Mouse (Mus musculus) CH12F3 (cell line): ENCODE results near the gene Olig1.

Experiments
- in situ Hi-C: fragments of 300-500 bp; cut with MboI; formaldehyde crosslinking; loops from 2 replicates; pipeline ENCODE4 v1.14.3; 2020; ENCODE audit warnings: low sequenced_read_pairs

The Olig1 gene

DNA sequence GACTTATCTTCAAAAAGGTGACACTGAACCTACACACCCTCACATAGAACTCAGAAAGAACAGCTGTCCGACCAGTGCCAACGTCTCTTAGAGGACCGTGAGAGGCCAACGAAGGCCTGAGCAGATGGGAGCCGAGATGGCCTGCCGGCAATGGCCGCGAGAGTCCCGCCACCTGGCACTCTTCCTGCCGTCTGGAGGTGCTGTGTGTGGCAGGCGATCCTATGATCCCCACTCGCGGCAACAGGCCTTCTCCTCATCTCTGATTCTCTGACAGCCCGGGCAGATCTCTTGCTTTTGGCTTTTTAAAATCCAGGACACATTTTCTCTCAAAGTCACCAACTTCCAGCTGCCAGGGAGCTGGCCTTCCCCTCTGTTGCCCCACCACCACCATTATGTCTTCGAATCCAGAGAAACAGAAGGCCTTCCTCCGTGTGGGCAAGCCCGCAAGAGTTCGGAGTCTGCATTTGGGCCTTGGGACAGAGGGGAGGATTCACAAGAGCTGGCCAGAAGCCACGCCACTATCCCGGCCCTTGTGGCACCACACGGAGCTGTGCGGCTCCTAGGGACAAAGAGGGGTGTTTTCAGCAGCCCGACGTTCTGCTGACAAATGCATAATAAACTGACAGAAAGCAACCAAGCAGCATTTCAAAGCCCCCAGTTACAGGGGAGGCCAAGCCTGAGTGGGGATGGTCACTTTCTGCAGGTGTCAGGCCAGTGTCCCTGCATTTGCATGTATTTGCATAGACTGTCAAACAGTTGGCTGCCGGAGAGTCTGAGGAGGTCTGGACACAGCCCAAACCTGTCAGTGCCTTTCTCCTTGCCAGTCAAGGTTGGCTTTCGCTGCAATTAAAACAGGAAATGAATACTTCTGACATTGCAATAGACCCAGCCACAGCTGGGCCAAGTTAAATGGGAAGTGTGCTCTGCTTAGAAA lies 34.5 kb downstream of the Olig1 start:
- in situ Hi-C loops, result no loop called here

DNA sequence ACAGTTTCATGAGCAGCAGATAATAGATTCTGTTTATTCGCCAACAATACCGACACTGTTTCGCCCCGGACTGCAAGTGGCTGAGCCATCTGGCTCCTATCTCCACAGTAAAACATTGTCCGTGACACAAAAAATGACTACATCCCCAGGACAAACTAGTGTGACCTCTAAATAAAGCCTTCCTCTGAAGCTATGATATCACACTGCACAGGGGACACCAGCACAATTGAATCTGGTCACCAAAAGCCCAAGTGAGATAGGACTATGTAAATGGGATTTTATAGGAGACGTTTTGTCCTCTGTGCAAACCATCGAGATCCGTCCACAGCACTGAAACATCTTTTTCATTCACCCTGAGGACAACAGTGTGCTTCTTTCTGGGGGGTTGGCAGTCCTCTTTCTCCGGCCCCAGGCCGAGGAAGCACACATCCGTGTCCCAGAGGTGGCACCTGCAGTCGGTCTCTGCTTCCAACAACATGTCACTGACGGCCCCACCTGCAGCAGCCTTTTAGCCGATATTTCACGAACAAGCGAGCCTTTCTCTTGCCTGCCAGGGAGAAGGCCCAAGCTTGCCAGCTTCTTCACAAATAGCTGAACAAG lies 36.0 kb downstream of the Olig1 start:
- in situ Hi-C loops, result no loop called here

DNA sequence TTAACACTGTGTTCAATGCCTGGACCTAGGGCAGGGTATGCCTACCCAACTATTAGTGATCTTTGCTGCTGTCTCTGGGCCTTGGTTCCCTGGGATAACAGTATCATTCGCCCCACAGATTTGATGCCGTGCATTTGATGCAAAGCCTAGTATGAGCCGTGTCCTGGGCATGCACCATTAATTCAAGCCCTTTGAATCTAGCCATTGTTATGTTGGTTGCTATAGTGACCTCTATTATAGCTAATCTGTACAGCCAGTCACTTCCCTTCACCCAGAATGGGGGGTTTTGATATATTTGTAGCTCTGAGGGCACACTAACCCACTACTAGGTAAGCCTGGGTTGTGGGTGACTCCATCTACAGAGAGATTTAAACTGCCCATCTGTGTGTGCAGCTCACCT lies 40.3 kb downstream of the Olig1 start:
- in situ Hi-C loops, result no loop called here

- in situ Hi-C loops, result no loop called here
Measured at GRCm38 (mm10) chr16:91312921-91313320, 43.3 kb downstream of the Olig1 start.

DNA sequence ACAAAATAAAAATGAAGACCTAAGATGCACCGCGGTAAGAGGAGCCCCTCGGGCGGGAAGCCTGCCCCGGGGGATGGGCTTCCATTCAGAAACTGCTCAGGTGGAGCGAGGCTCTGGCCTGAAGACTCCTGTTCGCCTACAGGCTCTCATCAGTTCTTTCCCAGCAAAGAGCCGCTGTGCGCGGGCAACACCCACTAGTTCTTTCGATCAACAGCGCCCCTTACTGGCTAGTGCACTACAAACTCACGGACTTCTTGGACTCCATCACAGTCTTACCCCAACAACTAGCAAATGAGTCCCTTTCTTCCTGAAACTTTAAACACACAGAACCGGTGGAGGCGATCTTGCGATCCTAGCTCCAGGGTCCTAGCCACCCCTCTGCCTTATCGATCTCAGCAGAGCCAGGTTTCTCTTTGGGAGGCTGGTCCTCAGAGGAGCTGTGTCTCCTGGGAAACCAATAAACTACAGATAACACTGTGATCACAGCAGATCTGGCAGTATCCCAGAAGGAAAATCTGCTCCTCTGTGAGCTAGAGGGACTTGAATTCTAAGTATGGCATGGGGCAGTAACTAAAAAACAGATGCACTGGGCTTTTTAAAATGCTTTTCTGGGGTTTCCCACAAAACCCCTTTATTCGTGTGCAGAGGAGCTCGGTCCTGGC lies 44.7 kb downstream of the Olig1 start:
- in situ Hi-C loops, result no loop called here

GRCm38 (mm10) chr16:91320191-91320590 lies 50.6 kb downstream of the Olig1 start:
- in situ Hi-C loops, result no loop called here

GRCm38 (mm10) chr16:91320608-91321007 lies 51.0 kb downstream of the Olig1 start:
- in situ Hi-C loops, result no loop called here
